Mouse (Mus musculus) E14TG2a.4 (cell line): ENCODE data around the gene Zfp639.

Experiments used
- H3K27me3 ChIP-seq: 2 replicates; pipeline ENCODE4 v1.6.1; 2014; ENCODE audit warnings: low read length, control low read depth; ENCODE audit not compliant: insufficient read depth
- H3K36me3 ChIP-seq: 2 replicates; pipeline ENCODE4 v1.6.1; 2014; ENCODE audit warnings: low read length, control low read depth; ENCODE audit not compliant: insufficient read depth
- H3K4me1 ChIP-seq: replicated peaks from 2 replicates; pipeline ENCODE4 v1.6.1; 2014; ENCODE audit warnings: low read depth, low read length, control low read depth
- H3K4me3 ChIP-seq: replicated peaks from 2 replicates; pipeline ENCODE4 v1.5.1; 2014; ENCODE audit warnings: mild to moderate bottlenecking, low read length
- H3K9me3 ChIP-seq: 2 replicates; pipeline ENCODE4 v1.6.1; 2014; ENCODE audit warnings: low read length, control low read depth
- CTCF ChIP-seq: conservative IDR thresholded peaks from 2 replicates; pipeline ENCODE4 v1.5.1; 2014; ENCODE audit warnings: low read length
- NANOG ChIP-seq: IDR thresholded peaks from 2 replicates; pipeline ENCODE4 v1.6.1; 2014; ENCODE audit warnings: borderline replicate concordance, low read length, mixed read lengths
- POU5F1 ChIP-seq: IDR thresholded peaks from 2 replicates; pipeline ENCODE4 v1.6.1; 2014; ENCODE audit warnings: low read length, borderline replicate concordance

The Zfp639 gene

DNA sequence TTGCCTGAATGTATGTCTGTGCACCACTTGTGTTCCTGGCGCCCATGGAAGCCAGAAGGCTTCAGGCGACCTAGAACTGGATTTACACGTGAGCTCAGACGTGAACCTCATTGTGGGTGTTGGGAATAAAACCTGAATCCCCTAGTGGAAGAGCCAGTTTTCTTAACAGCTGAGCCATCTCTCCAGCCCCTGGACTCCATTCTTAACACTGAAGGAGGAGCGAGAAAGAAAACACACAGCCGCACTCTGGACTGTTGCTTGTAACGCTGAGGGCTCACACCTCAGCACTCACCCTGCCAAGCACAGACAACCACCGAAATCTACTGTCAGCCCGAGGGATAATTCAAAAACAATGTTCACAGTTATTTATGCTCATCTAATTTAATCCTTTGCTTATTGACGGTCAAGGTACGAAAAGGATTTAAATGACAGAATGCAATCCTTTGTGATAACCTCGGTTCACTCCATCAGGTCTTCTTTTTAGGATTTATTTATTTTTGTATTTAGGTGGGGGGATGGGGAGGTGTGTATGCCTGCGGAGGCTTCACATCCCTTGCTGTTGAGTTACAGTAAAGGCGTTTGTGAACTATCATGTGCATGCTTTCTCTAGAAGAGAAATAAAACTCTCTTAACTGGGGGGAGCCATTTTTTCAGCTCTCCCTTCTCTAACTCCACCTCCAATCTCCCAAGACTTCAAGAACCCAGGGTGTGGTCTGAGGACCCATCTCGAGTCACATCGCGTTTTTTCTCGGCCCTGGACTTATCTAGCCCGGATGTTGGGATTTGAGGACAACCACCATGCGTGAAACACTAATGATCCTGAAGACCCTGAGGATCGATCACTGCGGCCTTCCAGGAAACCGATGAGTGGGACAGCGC, at the start of gene Zfp639:
TSS of gene Zfp639 (plus strand) at position 764 of the 879 bp plus-strand sequence.
- no peak; the same call in 1 of the 2 replicates for TF ChIP-seq CTCF
- TF ChIP-seq POU5F1, result no peak
- TF ChIP-seq NANOG, result no peak

DNA sequence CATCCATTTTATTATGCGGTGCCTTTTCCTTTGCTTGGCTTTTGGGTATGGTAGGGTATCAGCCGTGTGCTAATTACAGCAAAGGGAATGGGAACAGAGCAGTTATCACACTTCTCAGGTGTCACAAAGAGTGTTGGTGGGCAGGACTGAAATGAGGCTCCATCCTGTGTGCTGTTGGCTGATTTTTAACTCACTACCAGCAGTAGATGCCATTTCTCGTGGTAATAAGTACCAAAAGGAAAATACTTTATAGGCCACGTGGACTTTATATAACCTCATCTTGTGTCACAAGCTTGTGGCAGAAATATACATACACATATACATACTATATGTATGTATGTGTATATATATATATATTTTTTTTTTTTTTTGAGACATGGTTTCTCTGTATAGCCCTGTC, 42.7 kb upstream of the Zfp639 start:
- H3K36me3 ChIP-seq, result peaks cover 17% of the 10 kb centered on the region
- H3K9me3 ChIP-seq, result no peaks in the 10 kb centered on the region
- TF ChIP-seq NANOG (no peak), CTCF (no peak), POU5F1 (no peak)
- H3K4me3 ChIP-seq, result no peak overlapping the region
- H3K4me1 ChIP-seq, result no peaks in the 10 kb centered on the region
- no peaks in the 10 kb centered on the region for H3K27me3 ChIP-seq

More for the DNA sequence above, at the start of gene Zfp639:
- Histone ChIP-seq H3K4me3 (peak within 1 kb of the TSS; percentile 93), H3K27me3 (no peaks in the 10 kb centered on the region), H3K4me1 (peaks cover 24% of the 10 kb centered on the region), H3K36me3 (peaks cover 18% of the 10 kb centered on the region), H3K9me3 (no peaks in the 10 kb centered on the region)

DNA sequence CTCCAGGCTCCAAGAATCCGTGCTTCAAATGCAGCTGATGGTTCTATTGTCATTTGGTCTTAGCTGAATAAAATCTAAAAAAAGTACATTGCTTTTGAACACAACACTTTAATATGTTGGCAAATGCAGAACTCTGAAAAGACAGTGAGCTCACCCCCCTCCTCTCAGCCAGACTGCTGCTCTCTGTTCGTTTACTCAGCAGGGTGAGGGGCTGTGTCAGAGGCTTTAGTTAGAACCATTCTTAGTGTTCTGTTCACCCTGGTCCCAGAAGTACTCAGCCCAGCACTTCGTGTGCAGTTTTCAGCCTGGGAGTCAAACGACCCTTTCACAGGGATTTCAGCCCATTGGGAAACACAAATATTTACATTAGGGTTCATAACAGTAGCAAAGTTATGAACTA, 41.6 kb upstream of the Zfp639 start:
- Histone ChIP-seq H3K9me3 (no peaks in the 10 kb centered on the region), H3K4me1 (no peaks in the 10 kb centered on the region), H3K4me3 (no peak overlapping the region), H3K36me3 (peaks cover 6% of the 10 kb centered on the region), H3K27me3 (no peaks in the 10 kb centered on the region)
- TF ChIP-seq CTCF (no peak), POU5F1 (no peak), NANOG (no peak)

DNA sequence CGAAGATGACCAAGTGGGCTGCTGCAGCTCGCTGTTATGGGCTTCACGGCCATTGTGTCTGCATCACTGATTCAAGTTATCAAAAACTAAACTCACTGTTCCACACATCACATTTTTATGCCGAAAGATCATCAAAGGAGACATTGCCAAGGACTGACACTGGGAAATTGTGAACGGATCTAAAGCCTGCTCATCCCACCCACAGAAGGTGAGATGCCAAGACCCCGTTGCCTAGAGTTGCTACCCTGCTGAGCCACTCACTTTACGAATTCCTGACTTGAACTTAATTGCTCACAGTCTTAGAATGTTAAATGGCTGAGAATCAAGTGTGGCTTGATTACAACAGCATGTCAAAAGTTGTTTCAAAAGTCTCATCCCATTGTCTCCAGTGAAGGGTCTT, 39.6 kb upstream of the Zfp639 start:
- H3K36me3 ChIP-seq, result no peaks in the 10 kb centered on the region
- no peaks in the 10 kb centered on the region for H3K4me1 ChIP-seq
- H3K9me3 ChIP-seq, result no peaks in the 10 kb centered on the region
- no peak overlapping the region for H3K4me3 ChIP-seq
- no peak for TF ChIP-seq CTCF
- no peak for TF ChIP-seq POU5F1
- no peak for TF ChIP-seq NANOG
- no peaks in the 10 kb centered on the region for H3K27me3 ChIP-seq

DNA sequence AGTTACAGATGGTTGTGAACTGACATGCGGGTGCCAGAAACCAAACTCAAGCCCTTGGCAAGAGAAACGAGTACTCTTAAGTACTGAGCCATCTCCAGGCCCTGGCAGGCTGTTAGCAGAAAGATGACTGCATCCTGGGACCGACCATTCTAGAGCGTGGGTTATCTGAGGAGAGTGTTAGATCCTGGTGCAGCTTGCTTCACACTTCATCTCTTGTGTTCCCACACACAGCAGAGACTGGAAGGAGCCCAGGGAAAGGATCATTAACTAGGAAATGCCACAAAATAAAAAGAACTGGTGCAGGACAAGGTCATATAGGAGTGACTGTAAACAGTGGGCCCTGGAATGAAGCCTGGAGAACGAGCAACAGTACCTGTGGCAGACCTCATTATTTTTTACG, 39.0 kb upstream of the Zfp639 start:
- H3K27me3 ChIP-seq, result no peaks in the 10 kb centered on the region
- no peaks in the 10 kb centered on the region for H3K9me3 ChIP-seq
- H3K36me3 ChIP-seq, result no peaks in the 10 kb centered on the region
- no peak overlapping the region for H3K4me3 ChIP-seq
- no peak for TF ChIP-seq CTCF
- H3K4me1 ChIP-seq, result no peaks in the 10 kb centered on the region

DNA sequence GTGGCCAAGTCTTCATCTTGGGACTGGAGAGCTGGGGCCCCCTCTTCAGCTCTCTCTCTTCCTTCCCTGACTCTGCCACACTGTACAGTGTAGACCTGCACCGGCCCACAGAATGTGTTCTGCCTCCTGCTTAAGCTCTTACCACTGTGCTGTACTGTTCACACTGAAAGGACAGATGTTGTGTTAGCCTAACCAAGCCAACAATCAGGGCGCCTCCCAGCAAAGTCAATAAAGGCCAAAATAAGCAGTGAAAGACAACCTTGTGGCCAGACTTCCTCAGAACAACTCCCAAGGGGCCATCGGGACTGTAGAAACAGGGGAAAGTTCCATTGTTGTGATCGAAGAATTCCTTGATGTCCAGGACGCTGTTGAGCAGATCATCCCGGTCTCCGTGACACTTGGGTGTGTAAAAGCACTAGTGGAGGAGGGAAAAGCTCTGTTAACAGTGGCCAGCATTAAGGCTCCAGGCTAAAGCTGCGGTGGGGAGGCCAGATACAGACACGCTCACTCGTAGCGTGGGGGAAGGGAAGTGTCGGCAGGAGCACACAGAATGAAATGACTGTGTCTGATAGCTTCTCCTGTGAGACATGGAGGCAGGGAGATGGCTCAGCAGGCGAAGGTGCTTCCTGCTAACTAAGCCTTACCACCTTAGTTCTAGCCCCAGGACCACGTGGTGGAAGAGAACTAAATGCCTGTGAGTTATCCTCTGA, 37.7 kb upstream of the Zfp639 start:
- no peaks in the 10 kb centered on the region for H3K9me3 ChIP-seq
- no peaks in the 10 kb centered on the region for H3K36me3 ChIP-seq
- no peaks in the 10 kb centered on the region for H3K4me1 ChIP-seq
- TF ChIP-seq CTCF (no peak), NANOG (no peak), POU5F1 (no peak)
- no peaks in the 10 kb centered on the region for H3K27me3 ChIP-seq
- no peak overlapping the region for H3K4me3 ChIP-seq

DNA sequence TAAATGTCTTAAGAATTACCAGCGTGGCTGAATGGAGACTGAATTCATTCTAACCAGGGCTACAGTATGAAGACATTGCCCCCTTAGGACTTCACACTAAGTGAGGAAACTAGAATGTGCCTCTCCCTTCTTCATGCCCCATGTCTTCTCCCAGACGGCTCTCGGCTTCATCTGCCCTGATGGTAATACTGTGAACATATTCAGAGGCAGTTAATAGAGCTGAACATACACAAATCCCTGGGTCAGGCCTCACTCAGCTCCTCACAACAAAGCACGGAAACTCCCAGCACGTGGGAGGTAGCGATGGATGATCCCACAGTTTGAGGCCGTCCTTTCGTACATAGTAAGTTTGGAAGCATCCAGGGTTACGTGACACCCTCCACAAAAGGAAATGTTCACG, 36.9 kb upstream of the Zfp639 start:
- Histone ChIP-seq H3K9me3 (no peaks in the 10 kb centered on the region), H3K27me3 (no peaks in the 10 kb centered on the region), H3K4me3 (no peak overlapping the region), H3K36me3 (no peaks in the 10 kb centered on the region), H3K4me1 (no peaks in the 10 kb centered on the region)
- no peak for TF ChIP-seq POU5F1
- TF ChIP-seq CTCF, result no peak
- no peak for TF ChIP-seq NANOG

DNA sequence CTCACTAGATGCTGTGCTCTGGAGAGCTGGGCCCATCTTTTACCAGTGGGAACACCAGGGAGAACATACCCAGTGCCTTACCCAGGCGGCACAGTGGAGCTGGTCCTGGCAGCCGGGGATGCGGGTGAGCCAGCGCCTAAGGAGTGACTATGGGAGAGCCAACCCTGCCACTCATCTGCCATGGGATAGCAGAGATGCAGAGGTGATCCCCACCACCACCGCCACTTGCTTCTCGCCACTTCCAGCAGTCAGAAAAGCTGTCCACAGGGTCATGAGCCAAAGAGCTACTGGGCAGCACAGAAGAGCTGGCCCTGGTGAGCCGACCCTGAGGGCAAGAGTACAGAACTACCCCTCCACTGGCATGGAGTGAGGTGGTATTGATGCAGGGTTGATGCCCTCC, 30.1 kb upstream of the Zfp639 start:
- H3K4me1 ChIP-seq, result peaks cover 4% of the 10 kb centered on the region; the same call in 1 of the 2 replicates
- no peaks in the 10 kb centered on the region; the same call in 1 of the 2 replicates for H3K27me3 ChIP-seq
- H3K36me3 ChIP-seq, result no peaks in the 10 kb centered on the region
- TF ChIP-seq POU5F1 (no peak), CTCF (no peak), NANOG (no peak)
- H3K9me3 ChIP-seq, result no peaks in the 10 kb centered on the region
- peak overlapping the region; percentile 29; the same call in 1 of the 2 replicates for H3K4me3 ChIP-seq

DNA sequence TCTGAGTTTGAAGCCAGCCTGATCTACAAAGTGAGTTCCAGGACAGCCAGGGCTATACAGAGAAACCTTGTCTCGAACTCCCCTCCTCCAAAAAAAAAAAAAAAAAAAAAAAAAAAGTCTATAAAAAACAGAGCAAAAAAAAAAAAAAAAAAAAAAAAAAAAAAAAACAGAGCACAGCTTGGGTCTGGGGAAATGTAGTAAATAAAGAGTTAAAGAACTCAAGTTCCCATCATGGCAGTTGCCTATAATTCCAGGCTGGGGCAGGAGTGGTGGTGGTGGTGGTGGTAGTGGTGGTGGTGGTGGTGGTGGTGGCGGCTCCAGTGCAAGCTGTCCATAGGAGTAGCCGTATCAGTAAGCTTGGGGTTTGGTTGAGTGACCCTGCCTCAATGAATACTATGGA, 27.0 kb upstream of the Zfp639 start:
- H3K27me3 ChIP-seq, result no peaks in the 10 kb centered on the region; the same call in 1 of the 2 replicates
- H3K4me1 ChIP-seq, result peaks cover 4% of the 10 kb centered on the region; the same call in 1 of the 2 replicates
- H3K9me3 ChIP-seq, result no peaks in the 10 kb centered on the region
- H3K4me3 ChIP-seq, result no peak overlapping the region
- TF ChIP-seq POU5F1 (no peak), CTCF (no peak), NANOG (no peak)
- no peaks in the 10 kb centered on the region for H3K36me3 ChIP-seq
